Mouse (Mus musculus): ENCODE measurements around the gene Mgea5. TPM values are rescaled to one million over a fixed set of nuclear protein-coding genes. Genes with fewer than 3 reads are reported as not detected.
A peak's percentile ranks its signal among the peaks of the same experiment; 100 is the strongest.

The Mgea5 gene
- polyA plus RNA-seq, 1 experiment from 2014 or later = 85.0 TPM

- no peak overlapping the region for H3K27ac ChIP-seq
- no peak overlapping the region for H3K4me3 ChIP-seq
- no peaks in the 10 kb centered on the region for H3K27me3 ChIP-seq
- no peaks in the 10 kb centered on the region for H3K9me3 ChIP-seq (replicated peaks)
- 81% methylated on average over 6 of the region's 6 CpGs for WGBS
- no peak overlapping the region for H3K9ac ChIP-seq
- H3K4me2 ChIP-seq = no peak overlapping the region
- peaks cover 9% of the 10 kb centered on the region; the same call in 1 of the 2 replicates for H3K4me1 ChIP-seq
- no peak for ATAC-seq
- H3K36me3 ChIP-seq (ENCODE audit: poor library complexity, severe bottlenecking) = no peaks in the 10 kb centered on the region
These were observed 11.1 kb upstream of the Mgea5 start for GRCm38 (mm10) chr19:45794718-45795117.

- no peak for ATAC-seq
- Histone ChIP-seq H3K9me3 (replicated peaks) (no peaks in the 10 kb centered on the region), H3K9ac (no peak overlapping the region), H3K4me3 (no peak overlapping the region), H3K27ac (no peak overlapping the region), H3K27me3 (no peaks in the 10 kb centered on the region), H3K4me2 (no peak overlapping the region), H3K36me3 (ENCODE audit: poor library complexity, severe bottlenecking) (no peaks in the 10 kb centered on the region), H3K4me1 (peaks cover 9% of the 10 kb centered on the region; the same call in 1 of the 2 replicates)
- 87% methylated on average over 6 of the region's 6 CpGs for WGBS
These were observed 8.8 kb upstream of the Mgea5 start for GRCm38 (mm10) chr19:45792404-45792803.

- no peaks in the 10 kb centered on the region for H3K36me3 ChIP-seq (ENCODE audit: poor library complexity, severe bottlenecking)
- ATAC-seq = no peak
- no peaks in the 10 kb centered on the region for H3K4me1 ChIP-seq
- no peaks in the 10 kb centered on the region for H3K27me3 ChIP-seq
- no peak overlapping the region for H3K27ac ChIP-seq
- 79% methylated on average over 13 of the region's 13 CpGs for WGBS
- H3K4me3 ChIP-seq = no peak overlapping the region
- H3K9ac ChIP-seq = no peak overlapping the region
- H3K9me3 ChIP-seq (replicated peaks) = no peaks in the 10 kb centered on the region
- no peak overlapping the region for H3K4me2 ChIP-seq
These were observed 6.5 kb upstream of the Mgea5 start for GRCm38 (mm10) chr19:45789888-45790874.

- 83% methylated on average over 7 of the region's 7 CpGs for WGBS
These were observed 5.7 kb upstream of the Mgea5 start for GRCm38 (mm10) chr19:45789365-45789764.

GRCm38 (mm10) chr19:45788337-45788736 lies 4.7 kb upstream of the Mgea5 start:
- no peaks in the 10 kb centered on the region for H3K9me3 ChIP-seq (replicated peaks)
- 87% methylated on average over 4 of the region's 4 CpGs for WGBS
- no peaks in the 10 kb centered on the region for H3K36me3 ChIP-seq (ENCODE audit: poor library complexity, severe bottlenecking)
- no peak overlapping the region for H3K27ac ChIP-seq
- peaks cover 5% of the 10 kb centered on the region for H3K4me1 ChIP-seq
- no peak overlapping the region for H3K4me2 ChIP-seq
- H3K4me3 ChIP-seq = no peak overlapping the region
- H3K9ac ChIP-seq = no peak overlapping the region
- no peaks in the 10 kb centered on the region for H3K27me3 ChIP-seq
- ATAC-seq = no peak

More at GRCm38 (mm10) chr19:45789365-45789764, 5.7 kb upstream of the Mgea5 start:
- no peaks in the 10 kb centered on the region for H3K27me3 ChIP-seq
- H3K36me3 ChIP-seq (ENCODE audit: poor library complexity, severe bottlenecking) = no peaks in the 10 kb centered on the region
- no peak overlapping the region for H3K4me3 ChIP-seq
- ATAC-seq = no peak
- H3K27ac ChIP-seq = no peak overlapping the region
- H3K4me2 ChIP-seq = no peak overlapping the region
- H3K4me1 ChIP-seq = no peaks in the 10 kb centered on the region
- no peak overlapping the region for H3K9ac ChIP-seq
- H3K9me3 ChIP-seq (replicated peaks) = no peaks in the 10 kb centered on the region

- Histone ChIP-seq H3K27ac (no peak overlapping the region), H3K36me3 (ENCODE audit: poor library complexity, severe bottlenecking) (no peaks in the 10 kb centered on the region), H3K4me3 (no peak overlapping the region), H3K9me3 (replicated peaks) (no peaks in the 10 kb centered on the region), H3K27me3 (no peaks in the 10 kb centered on the region), H3K4me1 (peaks cover 5% of the 10 kb centered on the region), H3K4me2 (no peak overlapping the region), H3K9ac (no peak overlapping the region)
- 73% methylated on average over 3 of the region's 3 CpGs for WGBS
- ATAC-seq = no peak
These were observed 3.8 kb upstream of the Mgea5 start for GRCm38 (mm10) chr19:45787450-45787849.

- Histone ChIP-seq H3K27ac (no peak overlapping the region), H3K4me3 (no peak overlapping the region), H3K4me1 (peaks cover 24% of the 10 kb centered on the region), H3K36me3 (ENCODE audit: poor library complexity, severe bottlenecking) (0 out of 2 replicates have a peak, but pooled peaks cover 3% of the 10 kb centered on the region), H3K9ac (no peak overlapping the region), H3K9me3 (replicated peaks) (no peaks in the 10 kb centered on the region), H3K27me3 (no peaks in the 10 kb centered on the region), H3K4me2 (no peak overlapping the region)
- 61% methylated on average over 3 of the region's 3 CpGs for WGBS
- no peak for ATAC-seq
These were observed 1.8 kb upstream of the Mgea5 start for GRCm38 (mm10) chr19:45785470-45785869.

- Histone ChIP-seq H3K36me3 (ENCODE audit: poor library complexity, severe bottlenecking) (peaks cover 16% of the 10 kb centered on the region), H3K4me1 (peaks cover 38% of the 10 kb centered on the region), H3K4me2 (peak overlapping the region; percentile 73), H3K9me3 (replicated peaks) (no peaks in the 10 kb centered on the region), H3K4me3 (peak overlapping the region; percentile 100), H3K27ac (peak overlapping the region; percentile 51), H3K27me3 (no peaks in the 10 kb centered on the region), H3K9ac (peak overlapping the region; percentile 47)
- no peak for ATAC-seq
- 34% methylated on average over 17 of the region's 17 CpGs for WGBS
These were observed 418 bp upstream of the Mgea5 start for GRCm38 (mm10) chr19:45783933-45784576.

- peak; percentile 36 for ATAC-seq
- Histone ChIP-seq H3K9ac (peak overlapping the region; percentile 98), H3K4me1 (peaks cover 39% of the 10 kb centered on the region), H3K27ac (peak overlapping the region; percentile 99), H3K4me2 (peak overlapping the region; percentile 73), H3K27me3 (no peaks in the 10 kb centered on the region), H3K4me3 (peak overlapping the region; percentile 100), H3K36me3 (ENCODE audit: poor library complexity, severe bottlenecking) (peaks cover 32% of the 10 kb centered on the region), H3K9me3 (replicated peaks) (no peaks in the 10 kb centered on the region)
- WGBS = under 1% methylated on average over 36 of the region's 36 CpGs
These were observed 1.2 kb downstream of the Mgea5 start for GRCm38 (mm10) chr19:45782315-45783001.

GRCm38 (mm10) chr19:45781676-45782075 lies 2.0 kb downstream of the Mgea5 start:
- H3K27me3 ChIP-seq = no peaks in the 10 kb centered on the region
- no peaks in the 10 kb centered on the region for H3K9me3 ChIP-seq (replicated peaks)
- H3K27ac ChIP-seq = no peak overlapping the region
- H3K9ac ChIP-seq = peak overlapping the region; percentile 98; the same call in 1 of the 2 replicates
- peak overlapping the region; percentile 100 for H3K4me3 ChIP-seq
- no peak for ATAC-seq
- WGBS = 59% methylated on average over 8 of the region's 8 CpGs
- H3K4me1 ChIP-seq = peaks cover 39% of the 10 kb centered on the region
- peaks cover 39% of the 10 kb centered on the region for H3K36me3 ChIP-seq (ENCODE audit: poor library complexity, severe bottlenecking)
- H3K4me2 ChIP-seq = peak overlapping the region; percentile 73

- no peaks in the 10 kb centered on the region for H3K9me3 ChIP-seq (replicated peaks)
- WGBS = 90% methylated on average over 13 of the region's 13 CpGs
- no peak for ATAC-seq
- peaks cover 39% of the 10 kb centered on the region for H3K4me1 ChIP-seq
- peak overlapping the region; percentile 73 for H3K4me2 ChIP-seq
- H3K27me3 ChIP-seq = no peaks in the 10 kb centered on the region
- peak overlapping the region; percentile 100 for H3K4me3 ChIP-seq
- H3K36me3 ChIP-seq (ENCODE audit: poor library complexity, severe bottlenecking) = peaks cover 50% of the 10 kb centered on the region
- H3K27ac ChIP-seq = no peak overlapping the region
- H3K9ac ChIP-seq = no peak overlapping the region
These were observed 3.2 kb downstream of the Mgea5 start for GRCm38 (mm10) chr19:45780350-45780915.
